Mouse (Mus musculus): ENCODE results near the gene Gm17482.

The Gm17482 gene

DNA sequence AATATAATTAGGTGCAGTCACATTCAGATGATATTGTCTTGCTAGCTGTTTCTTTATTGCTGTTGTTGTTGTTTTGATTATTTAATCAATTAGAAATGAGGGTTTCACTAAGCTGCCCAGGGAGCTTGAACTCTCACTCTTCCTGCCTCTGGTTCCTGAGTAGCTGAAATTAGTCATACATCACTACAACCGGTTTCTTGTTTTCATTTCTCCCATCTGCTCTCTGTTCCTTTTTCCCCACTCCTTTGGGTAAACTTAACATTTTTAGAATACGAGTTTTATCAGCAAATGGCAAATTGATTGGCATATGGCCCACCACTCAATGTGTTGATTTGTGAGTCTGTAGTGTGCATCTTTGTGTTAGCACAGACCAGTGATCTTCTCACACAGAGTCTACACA, 80.0 kb downstream of the Gm17482 start:
- DNase-seq = no peak

All from embryo, embryonic 11 days (tissue).